Mouse (Mus musculus): Measurements from ENCODE around the gene Zfp831. TPM values are rescaled to one million over a fixed set of nuclear protein-coding genes. Genes with fewer than 3 reads are reported as not detected.

Gene Zfp831
- total RNA-seq, 1 experiment from 2014 or later, result 0.06 TPM

GRCm38 (mm10) chr2:174652864-174653263 lies 9.5 kb downstream of the Zfp831 start:
- no peak for DNase-seq

DNA sequence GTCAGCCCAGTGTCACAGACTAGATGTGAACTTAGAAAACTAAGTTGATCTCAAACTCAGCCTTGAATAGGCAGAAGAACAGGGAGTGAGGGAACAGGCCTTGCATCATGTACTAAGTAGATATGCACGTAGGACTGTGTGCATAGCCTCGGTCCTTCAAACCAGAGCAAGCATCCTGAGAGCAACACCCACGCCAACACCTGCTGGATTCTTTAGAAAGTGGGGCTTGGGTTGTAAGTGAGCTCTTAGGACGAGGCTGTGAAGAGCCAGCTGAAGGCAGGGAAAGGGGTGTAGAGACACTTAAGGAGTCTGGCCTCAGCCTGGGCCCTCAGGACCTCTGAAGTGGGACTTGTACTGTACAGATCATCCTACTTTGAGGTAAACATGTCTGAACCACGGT lies 12.0 kb downstream of the Zfp831 start:
- no peak for DNase-seq

- DNase-seq, result peak; percentile 33
Observed at GRCm38 (mm10) chr2:174658229-174658844, 15.0 kb downstream of the Zfp831 start.

GRCm38 (mm10) chr2:174659874-174660273 lies 16.5 kb downstream of the Zfp831 start:
- no peak for DNase-seq

- no peak for DNase-seq
Observed at GRCm38 (mm10) chr2:174660321-174660720, 17.0 kb downstream of the Zfp831 start.

GRCm38 (mm10) chr2:174661436-174662171 lies 18.3 kb downstream of the Zfp831 start:
- no peak for DNase-seq

- no peak for DNase-seq
Observed at GRCm38 (mm10) chr2:174662593-174662992, 19.3 kb downstream of the Zfp831 start.

GRCm38 (mm10) chr2:174665404-174665803 lies 22.1 kb downstream of the Zfp831 start:
- DNase-seq, result no peak

GRCm38 (mm10) chr2:174668806-174669205 lies 25.5 kb downstream of the Zfp831 start:
- no peak for DNase-seq

GRCm38 (mm10) chr2:174672506-174673190 lies 29.3 kb downstream of the Zfp831 start:
- peak; percentile 39 for DNase-seq

DNA sequence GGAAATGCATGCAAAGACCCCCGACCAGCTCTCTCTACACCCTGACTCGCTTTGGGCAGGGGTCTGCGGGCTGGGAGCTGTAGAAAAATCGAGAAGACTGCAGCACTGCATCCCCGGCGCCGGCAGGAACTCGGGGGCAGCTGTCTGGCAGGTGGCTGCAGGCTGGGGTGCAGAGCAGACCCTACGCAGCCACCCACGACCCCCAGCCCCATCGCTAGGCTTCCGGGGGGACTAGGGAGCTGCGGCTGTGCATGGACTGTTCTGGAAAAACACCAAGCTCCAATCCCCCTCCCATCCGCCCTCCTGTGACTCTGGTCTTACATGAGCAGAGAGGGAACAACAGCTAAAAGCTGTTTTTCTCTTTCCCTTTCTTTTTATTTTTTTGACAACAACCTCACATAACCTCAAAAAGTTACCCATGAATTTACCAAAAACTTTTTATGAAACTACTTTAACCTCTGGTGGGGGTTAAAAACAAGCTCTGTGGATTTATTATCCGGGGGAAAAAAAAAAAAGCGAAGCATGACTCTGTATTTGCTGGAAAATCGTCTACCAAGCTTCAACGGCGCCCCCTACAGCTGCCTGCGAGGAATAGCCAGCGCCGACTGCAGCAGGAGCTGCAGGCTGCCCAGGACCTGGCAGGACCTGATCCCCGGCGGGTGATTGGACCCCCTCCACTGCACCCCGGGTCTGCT lies 30.4 kb downstream of the Zfp831 start:
- DNase-seq, result peak; percentile 90

GRCm38 (mm10) chr2:174674287-174675045 lies 31.1 kb downstream of the Zfp831 start:
- DNase-seq, result no peak

DNA sequence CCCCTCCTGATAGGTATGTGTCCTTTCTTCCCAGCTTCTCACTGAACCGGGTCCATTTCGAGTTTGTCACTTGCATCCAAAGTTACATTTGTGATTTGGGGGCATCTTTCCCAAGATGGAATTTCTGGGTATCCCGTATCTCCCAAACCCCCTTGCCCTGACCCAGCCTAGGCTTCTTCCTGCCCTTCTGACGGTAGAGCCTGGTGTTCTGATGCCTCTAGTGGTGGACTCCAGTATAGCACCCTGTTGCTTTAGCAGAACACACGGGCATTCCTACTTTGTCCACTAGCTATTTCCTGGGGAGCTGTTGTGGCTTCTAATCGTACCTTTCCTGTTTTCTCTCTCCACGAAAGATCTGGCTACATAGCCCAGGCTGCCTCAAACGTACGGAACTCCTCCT lies 32.3 kb downstream of the Zfp831 start:
- peak; percentile 54 for DNase-seq

DNA sequence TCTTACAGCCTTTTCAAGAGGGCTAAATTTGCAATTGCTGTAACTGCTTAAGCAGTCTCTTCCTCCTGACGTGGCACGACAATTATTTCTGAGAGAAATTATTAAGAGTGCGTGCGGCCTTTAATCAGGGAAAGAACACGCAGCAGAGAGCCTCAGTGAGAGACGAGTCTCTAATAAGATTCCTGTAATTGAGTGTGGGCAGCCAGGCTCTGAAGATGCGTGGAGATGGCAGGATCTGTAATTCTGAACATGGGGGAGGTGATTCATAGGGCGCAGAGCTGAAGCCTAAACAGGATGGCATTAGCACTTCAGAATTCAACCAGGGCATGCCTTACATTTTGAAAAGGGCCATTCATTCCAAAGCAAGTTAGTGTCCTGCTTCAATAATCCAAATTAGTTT lies 58.0 kb downstream of the Zfp831 start:
- no peak for DNase-seq

- DNase-seq, result no peak
Observed at GRCm38 (mm10) chr2:174707101-174707500, 63.8 kb downstream of the Zfp831 start.

DNA sequence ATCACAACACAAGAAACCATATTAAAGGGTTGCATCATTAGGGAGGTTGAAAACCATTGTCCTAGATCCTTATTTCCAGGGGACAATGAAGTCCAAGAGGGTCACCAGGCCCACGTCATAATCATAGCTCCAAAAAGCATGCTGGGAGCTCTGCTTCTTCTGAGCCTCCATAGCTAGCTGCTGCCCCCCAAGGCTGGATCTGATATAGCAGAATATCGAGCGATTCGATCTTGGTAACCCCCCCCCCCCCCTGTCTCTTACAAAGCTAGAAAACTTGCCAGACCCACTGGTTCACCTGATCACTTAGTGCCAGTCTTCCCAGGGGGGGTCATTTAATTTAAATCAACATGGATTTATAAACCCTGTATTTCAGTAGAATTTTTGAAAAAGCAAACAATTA lies 65.3 kb downstream of the Zfp831 start:
- no peak for DNase-seq

DNA sequence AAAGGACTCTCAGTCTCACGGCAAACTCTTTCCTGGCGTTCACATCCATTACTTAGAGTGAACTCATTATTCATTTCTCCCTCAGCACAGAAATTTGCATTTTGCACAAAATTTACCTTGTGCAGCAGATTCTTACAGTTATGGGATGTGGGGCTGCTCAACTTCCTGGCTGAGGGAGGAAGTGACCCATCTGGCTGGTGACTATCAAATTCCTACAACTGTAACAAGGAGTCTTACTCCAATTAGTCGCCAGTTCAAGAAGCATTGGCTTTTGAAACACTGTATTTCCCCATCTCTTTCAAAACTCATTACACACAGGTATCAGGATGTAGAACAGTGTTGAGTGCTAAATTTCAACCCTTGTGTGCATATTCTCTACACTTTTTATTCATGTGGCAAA lies 66.9 kb downstream of the Zfp831 start:
- no peak for DNase-seq

- DNase-seq, result no peak
Observed at GRCm38 (mm10) chr2:174712043-174712442, 68.7 kb downstream of the Zfp831 start.

DNA sequence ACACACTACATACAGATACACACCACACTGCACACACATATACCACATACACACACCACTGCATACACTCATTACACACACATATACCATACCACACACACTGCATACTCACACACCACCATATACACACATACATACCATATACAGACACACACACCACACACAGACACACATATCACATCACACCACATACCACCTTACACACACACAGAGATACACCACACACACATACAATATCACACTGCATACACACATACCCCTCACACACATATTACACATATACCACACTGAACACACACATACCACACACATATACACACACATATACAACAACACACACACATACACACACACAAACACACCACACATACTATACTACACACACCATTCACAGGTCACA lies 72.6 kb downstream of the Zfp831 start:
- DNase-seq, result no peak

DNA sequence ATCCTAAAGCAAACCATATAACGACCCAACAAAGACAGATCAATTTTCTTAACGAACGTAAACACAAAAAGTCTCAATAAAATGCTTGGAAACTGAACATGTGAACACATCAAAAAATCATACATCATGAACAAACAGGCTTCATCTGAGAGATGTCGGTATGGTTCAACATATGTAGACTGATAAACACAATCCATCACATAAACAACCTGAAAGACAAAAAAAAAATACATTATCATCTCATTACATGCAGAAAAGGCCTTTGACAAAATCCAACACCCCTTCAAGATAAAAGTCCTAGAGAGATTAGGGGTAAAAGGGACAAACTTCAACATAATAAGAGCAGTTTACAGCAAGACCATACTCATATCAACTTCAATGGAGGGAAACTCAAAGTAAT lies 74.5 kb downstream of the Zfp831 start:
- DNase-seq, result no peak

DNA sequence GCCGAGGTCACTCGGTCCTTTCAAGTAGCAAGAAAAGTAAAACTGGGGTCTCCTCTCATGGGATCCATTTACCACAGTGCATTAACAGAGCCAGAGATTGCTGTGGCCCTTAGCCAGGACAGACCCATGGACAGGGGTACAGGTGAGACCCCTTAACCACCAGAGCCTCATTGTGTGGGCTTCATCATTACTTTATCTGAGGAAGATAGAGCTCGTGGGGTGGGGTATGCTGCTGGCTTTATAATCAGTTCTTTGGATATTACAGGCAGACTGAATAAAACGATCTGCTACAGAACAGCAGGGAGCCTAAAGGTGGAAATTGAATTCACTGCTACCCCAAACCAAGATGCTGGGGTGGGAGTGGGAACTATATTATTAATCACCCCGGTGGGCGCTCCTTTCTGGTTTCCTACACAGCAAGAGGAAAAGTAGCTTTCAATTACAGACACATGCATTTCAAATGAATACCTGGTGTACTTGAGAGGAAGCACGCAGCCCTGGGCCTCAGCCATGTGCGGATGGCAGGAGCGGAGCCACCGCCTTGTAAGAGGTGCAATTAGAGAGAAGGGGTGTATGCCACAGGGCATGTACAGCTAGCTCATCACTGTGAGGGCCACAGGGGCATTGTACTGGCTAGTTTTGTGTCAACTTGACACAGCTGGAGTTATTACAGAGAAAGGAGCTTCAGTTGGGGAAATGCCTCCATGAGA lies 83.9 kb downstream of the Zfp831 start:
- DNase-seq, result no peak

Measured in adrenal gland, postnatal 25 days (tissue).